Mouse (Mus musculus) bone marrow, adult 2 months (tissue): Measurements from ENCODE around the gene Sgip1. TPM values are rescaled to one million over a fixed set of nuclear protein-coding genes. Genes with fewer than 3 reads are reported as not detected.

Source experiments
- H3K27ac ChIP-seq: fragments of 200-500 bp; 2 replicates; pipeline ENCODE4 v1.5.1; 2012; ENCODE audit warnings: low read depth, mild to moderate bottlenecking, control low read depth, inconsistent platforms, low read length; ENCODE audit not compliant: control insufficient read depth, poor library complexity, insufficient read depth
- H3K4me1 ChIP-seq: fragments of 200-500 bp; 2 replicates; pipeline ENCODE4 v1.6.1; 2011; ENCODE audit warnings: low read length; ENCODE audit not compliant: control insufficient read depth, insufficient read depth
- H3K4me3 ChIP-seq: fragments of 200-500 bp; replicated peaks from 2 replicates; pipeline ENCODE3; 2011; ENCODE audit warnings: mild to moderate bottlenecking, low read depth, low read length, control low read depth; ENCODE audit not compliant: control insufficient read depth
- CTCF ChIP-seq: fragments of 200-500 bp; IDR thresholded peaks from 2 replicates; pipeline ENCODE4 v1.5.1; 2011; ENCODE audit warnings: low read length, control low read depth; ENCODE audit not compliant: control insufficient read depth, insufficient read depth
- POLR2A ChIP-seq: fragments of 200-500 bp; IDR thresholded peaks from 2 replicates; pipeline ENCODE4 v1.6.1; 2011; ENCODE audit warnings: low read depth, mild to moderate bottlenecking, control low read depth, low read length, borderline replicate concordance; ENCODE audit not compliant: control insufficient read depth
- WGBS: fragments of 180-500 bp; shearing (Covaris S2); methylation state at CpG from one replicate; pipeline ENCODE4 v1.1.7; 2018; 5-methylcytosine and 5-hydroxymethylcytosine counted together
- polyA plus RNA-seq: library from polyadenylated mRNA; stranded (reverse); fragments of >200 nt; gene quantifications from 2 replicates; pipeline ENCODE4 v1.2.4, GENCODE M21; 2011; ENCODE audit warnings: low replicate concordance; ENCODE audit not compliant: missing spikeins, insufficient read depth, insufficient read length

Gene Sgip1
- polyA plus RNA-seq, result 1.2 and 1.9 TPM in 2 replicates

- H3K27ac ChIP-seq, result no peak within 1 kb of the TSS
- WGBS, result 40% methylated on average over 8 of the region's 8 CpGs
- no peak within 1 kb of the TSS for H3K4me3 ChIP-seq
- TF ChIP-seq CTCF (no peak), POLR2A (no peak)
- H3K4me1 ChIP-seq, result no peaks in the 10 kb centered on the region; the same call in 1 of the 2 replicates
Measured at GRCm38 (mm10) chr4:102741287-102741686, at the start of gene Sgip1. TSS of gene Sgip1 (plus strand) at chr4:102741297.

GRCm38 (mm10) chr4:102691402-102691801, 49.7 kb upstream of the Sgip1 start:
- H3K4me3 ChIP-seq, result no peak overlapping the region
- no peak for TF ChIP-seq CTCF
- no peak for TF ChIP-seq POLR2A
- no peaks in the 10 kb centered on the region for H3K4me1 ChIP-seq
- WGBS, result 68% methylated on average over 4 of the region's 4 CpGs
- no peak overlapping the region for H3K27ac ChIP-seq

- 87% methylated on average over 7 of the region's 7 CpGs for WGBS
- no peak overlapping the region for H3K27ac ChIP-seq
- TF ChIP-seq POLR2A (no peak), CTCF (no peak)
Measured at GRCm38 (mm10) chr4:102697966-102698365, 43.1 kb upstream of the Sgip1 start.

GRCm38 (mm10) chr4:102711731-102712130, 29.4 kb upstream of the Sgip1 start:
- Histone ChIP-seq H3K27ac (no peak overlapping the region), H3K4me3 (no peak overlapping the region), H3K4me1 (no peaks in the 10 kb centered on the region)
- WGBS, result 43% methylated on average over 4 of the region's 4 CpGs
- TF ChIP-seq CTCF (no peak), POLR2A (no peak)

More at GRCm38 (mm10) chr4:102697966-102698365, 43.1 kb upstream of the Sgip1 start:
- Histone ChIP-seq H3K4me1 (no peaks in the 10 kb centered on the region), H3K4me3 (no peak overlapping the region)

GRCm38 (mm10) chr4:102715532-102715931, 25.6 kb upstream of the Sgip1 start:
- H3K27ac ChIP-seq, result no peak overlapping the region
- no peak for TF ChIP-seq POLR2A
- TF ChIP-seq CTCF, result no peak

GRCm38 (mm10) chr4:102717123-102717828, 23.8 kb upstream of the Sgip1 start:
- no peak for TF ChIP-seq POLR2A
- TF ChIP-seq CTCF, result no peak

More at GRCm38 (mm10) chr4:102715532-102715931, 25.6 kb upstream of the Sgip1 start:
- Histone ChIP-seq H3K4me1 (no peaks in the 10 kb centered on the region; the same call in none of the 2 replicates), H3K4me3 (no peak overlapping the region)

GRCm38 (mm10) chr4:102719535-102719934, 21.6 kb upstream of the Sgip1 start:
- TF ChIP-seq CTCF (no peak), POLR2A (no peak)
- H3K4me1 ChIP-seq, result no peaks in the 10 kb centered on the region; the same call in none of the 2 replicates
- H3K4me3 ChIP-seq, result no peak overlapping the region
- WGBS, result 16% methylated on average over 1 of the region's 1 CpGs
- no peak overlapping the region for H3K27ac ChIP-seq

More at GRCm38 (mm10) chr4:102717123-102717828, 23.8 kb upstream of the Sgip1 start:
- H3K4me3 ChIP-seq, result no peak overlapping the region
- no peaks in the 10 kb centered on the region; the same call in none of the 2 replicates for H3K4me1 ChIP-seq
- WGBS, result 68% methylated on average over 5 of the region's 5 CpGs
- H3K27ac ChIP-seq, result no peak overlapping the region

GRCm38 (mm10) chr4:102719951-102720350, 21.1 kb upstream of the Sgip1 start:
- H3K4me1 ChIP-seq, result no peaks in the 10 kb centered on the region; the same call in none of the 2 replicates
- TF ChIP-seq CTCF, result no peak
- no peak for TF ChIP-seq POLR2A
- H3K27ac ChIP-seq, result no peak overlapping the region
- no peak overlapping the region for H3K4me3 ChIP-seq
- WGBS, result 0% methylated on average over 1 of the region's 1 CpGs
